Mouse (Mus musculus) monocyte, adult 2 months (primary cell): Measurements from ENCODE around the gene Hdac9.

Experiments used
- DNase-seq, 2 experiments: peaks; one replicate each; pipeline ENCODE4 v3.0.0; 2022; ENCODE audit warnings: low spot score in 2 of 2, low read depth in 1 of 2

The Hdac9 gene

DNA sequence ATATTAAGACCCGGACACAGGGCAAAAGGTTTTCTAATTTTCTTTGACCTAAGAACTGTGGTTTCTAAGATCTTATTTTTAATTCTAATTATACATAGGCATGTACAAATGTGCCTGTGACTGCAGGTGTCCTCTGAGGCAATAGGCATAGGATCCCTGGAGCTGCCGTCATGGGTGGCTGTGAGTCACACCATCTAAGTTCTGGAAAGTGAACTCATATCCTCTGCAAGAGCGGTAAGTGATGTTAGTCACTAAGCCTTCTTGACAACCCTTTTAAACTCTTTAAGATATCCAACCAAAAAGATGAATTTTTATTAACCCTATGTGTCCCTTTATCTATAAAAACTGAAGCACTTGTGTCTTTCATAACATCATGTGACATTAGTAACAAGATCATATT is 304.4 kb downstream of the Hdac9 start:
- DNase-seq: no peak

DNA sequence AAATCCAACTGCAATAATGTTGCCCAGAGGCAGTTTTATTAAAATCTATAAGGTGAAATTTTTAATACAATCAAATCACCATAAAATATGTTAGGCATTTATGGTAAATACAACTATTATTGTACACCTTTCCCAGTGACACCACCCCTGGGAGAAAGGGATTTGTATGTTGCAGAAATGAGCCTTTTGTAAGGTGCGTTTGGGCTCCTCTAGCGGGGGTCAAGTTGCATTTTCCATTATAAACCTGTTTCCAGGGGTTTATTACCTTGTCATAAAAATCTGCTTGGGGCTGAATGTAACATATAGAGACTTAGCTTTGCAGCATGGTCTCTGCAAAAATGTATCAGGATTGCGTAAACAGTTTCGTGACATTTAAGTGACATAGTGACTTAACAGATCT is 312.4 kb downstream of the Hdac9 start:
- DNase-seq: no peak

DNA sequence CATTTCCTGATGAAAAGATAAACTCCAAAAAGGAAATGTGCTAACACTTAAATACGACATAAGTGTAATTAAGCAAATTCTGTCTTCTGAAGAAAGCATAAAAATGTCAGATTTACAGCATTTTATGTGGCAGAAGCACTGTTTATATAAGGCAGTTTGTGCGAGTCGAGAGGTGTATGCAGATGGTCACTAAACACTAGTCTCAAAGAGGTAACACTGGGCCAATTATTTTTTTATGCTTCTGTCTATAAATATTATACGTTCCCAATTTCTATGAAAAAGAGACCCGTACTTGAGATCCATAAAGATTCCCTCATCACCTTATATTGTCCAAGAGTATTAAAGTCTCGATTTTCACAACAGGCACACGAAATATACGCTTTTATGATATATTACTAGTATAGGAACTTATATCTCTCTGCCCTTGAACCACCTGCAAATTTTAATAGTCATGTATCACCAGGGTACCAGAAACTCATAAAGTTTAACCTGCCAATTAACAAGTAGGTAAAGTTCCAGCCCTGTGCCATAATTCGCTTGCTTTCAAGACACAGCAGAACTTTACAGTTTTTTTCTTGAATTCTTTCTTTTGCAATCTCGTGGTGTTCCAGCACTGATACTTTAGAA is 322.6 kb downstream of the Hdac9 start:
- DNase-seq: no peak

GRCm38 (mm10) chr12:34587171-34587570 is 329.7 kb downstream of the Hdac9 start:
- no peak for DNase-seq

DNA sequence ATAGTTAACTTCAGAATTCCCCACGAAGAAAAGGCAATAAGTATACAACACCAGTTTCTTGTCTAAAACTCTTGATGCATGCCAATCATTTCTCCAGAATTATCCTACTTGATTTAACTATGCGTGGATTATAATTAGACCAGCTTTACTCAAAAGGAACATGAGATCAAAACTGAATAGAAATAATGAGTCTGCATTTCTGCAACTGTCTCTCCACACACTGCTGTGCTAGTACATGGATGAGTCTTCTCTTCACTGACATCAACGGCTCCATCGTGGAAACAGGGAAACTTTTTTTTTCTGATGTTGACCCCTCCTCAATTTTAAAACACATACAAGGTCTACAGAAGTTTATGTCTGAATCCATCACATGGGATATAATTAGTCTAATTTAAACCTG is 334.4 kb downstream of the Hdac9 start:
- DNase-seq: no peak

DNA sequence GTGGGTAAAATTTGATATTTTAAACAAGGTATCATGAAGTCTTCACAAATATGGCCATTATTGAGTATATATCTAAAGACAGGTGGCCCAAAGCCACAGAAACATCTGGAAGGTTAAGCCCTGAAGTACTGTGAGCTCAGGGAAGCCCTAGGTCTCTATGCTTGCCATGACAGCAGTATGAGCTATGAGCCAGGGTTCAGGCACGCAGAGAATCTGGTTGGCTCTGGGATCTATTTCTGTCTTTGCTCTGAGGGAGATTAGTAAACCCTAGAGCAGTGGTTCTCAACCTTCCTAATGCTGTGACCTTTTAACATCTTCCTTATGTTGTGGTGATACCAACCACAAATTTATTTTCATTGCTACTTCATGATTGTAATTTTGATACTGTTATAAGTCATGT is 337.7 kb downstream of the Hdac9 start:
- DNase-seq: no peak

GRCm38 (mm10) chr12:34571069-34571468 is 345.8 kb downstream of the Hdac9 start:
- no peak for DNase-seq

DNA sequence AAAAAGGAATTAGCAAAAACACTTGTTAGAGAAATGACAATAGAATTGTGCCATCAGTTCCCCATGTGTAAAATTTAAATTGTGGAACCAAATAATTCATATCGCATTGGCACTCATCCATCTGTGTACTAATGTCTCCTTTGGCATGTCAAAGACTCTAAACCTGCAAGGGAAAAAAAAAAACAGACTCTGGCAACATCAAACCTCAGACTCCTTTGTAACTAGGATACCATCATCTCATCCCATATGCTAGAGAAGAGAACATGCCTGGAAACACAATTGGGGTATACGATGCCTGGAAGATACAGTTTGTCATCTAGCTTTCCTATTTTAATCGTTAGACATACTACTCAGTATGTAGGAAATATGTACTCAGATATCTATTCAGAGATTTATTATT is 347.4 kb downstream of the Hdac9 start:
- DNase-seq: no peak

DNA sequence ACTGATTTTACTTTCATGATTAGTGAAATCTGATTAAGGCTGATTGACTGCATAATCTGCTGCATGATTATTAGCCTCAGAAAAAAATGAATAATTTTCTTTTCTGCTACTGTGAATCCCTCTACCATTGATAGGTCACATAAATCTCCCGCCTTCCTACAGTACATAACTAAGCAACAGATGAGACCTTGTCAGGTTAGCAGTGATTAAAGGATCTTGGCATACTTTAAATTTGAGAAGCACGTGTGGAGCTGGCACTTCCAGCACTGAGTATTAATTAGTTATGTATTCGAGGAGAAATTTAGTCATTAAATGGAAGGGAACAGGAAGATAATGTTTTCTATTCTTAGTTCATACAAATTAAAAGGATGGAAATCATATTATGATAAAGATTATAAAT is 347.8 kb downstream of the Hdac9 start:
- no peak for DNase-seq

- DNase-seq: no peak
These were observed 354.6 kb downstream of the Hdac9 start for GRCm38 (mm10) chr12:34562331-34562730.

- no peak for DNase-seq
These were observed 357.9 kb downstream of the Hdac9 start for GRCm38 (mm10) chr12:34559001-34559400.

DNA sequence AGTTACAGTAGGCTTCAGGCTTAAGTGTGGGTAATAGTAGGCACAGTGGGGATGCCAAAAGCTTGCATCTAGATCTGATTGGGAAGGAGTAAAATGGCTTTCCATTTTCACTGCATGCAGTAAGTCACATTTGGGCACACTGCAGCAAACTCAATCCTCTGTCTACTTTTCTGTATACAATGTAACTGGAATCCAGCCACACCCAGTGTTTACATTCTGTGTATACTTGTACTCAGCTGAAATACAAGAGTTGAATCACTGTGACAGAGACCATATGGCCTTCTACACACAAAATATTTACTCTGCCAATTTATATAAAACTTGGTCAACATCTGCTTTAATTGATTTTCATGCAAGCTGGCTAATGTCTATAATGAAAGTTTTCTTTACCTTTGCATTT is 362.1 kb downstream of the Hdac9 start:
- DNase-seq: no peak

GRCm38 (mm10) chr12:34550268-34550667 is 366.6 kb downstream of the Hdac9 start:
- no peak for DNase-seq

DNA sequence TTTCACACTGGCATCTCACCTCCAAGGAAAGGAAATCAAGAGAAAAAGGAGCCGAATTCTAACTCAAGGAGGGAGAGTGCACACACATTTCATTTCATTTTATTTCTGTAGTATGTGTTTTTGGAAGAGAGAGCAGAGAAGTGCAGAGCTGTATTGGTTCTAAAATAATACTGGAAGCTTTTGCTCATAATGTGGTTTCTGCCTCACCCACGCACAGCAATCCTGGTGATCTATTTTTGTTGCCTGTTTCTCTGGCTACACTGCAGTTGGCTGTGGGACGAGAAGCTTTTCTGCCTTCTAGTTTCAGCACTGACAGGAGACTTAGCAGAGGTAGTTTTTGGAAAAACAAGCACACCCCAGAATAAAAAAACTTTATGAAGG is 387.7 kb downstream of the Hdac9 start:
- DNase-seq: no peak

DNA sequence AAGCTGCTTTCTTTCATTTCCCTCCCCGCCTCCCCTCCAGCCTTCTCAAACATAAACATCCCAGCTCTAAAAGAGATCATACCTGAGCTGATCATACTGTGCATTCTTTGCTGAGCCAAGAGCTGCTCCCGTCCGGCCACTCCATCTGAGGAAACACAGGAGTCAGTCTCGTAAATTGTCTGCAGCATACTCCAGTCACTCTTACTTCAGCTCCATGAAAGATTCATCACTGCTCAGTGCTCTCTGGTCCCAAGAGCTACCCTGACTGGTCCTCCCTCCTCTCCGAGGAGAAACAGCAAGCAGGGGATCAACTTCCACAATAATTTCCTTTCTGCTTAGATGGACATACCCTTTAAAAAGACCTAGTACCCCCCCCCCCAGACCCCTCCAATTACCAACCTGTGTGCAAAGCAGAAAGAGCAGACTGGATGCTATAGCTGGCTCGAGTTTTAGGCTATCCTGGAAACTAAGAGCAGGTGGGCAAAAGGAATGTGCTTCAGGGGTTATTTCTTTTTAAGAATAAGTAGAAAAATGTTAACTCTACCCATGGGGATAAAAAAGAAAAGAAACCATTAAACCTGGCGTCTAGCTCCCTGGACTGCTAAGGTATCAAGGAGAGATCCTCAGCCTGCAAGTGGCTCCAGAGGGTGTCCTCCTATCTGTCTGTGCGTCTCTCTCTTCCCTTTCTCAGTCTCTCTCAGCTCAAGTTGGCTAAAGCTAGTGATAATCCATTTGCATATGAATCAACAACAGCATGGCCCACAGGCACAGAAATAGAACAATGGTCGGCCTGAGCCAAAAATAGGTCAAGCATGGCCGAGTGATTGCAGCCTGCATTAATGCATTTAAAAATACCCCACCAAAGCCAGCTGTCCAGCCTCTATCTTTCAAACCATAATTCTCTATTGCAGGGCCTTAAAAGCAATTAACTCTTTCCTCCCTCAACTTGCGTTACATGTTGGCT is 388.4 kb downstream of the Hdac9 start:
- no peak for DNase-seq

DNA sequence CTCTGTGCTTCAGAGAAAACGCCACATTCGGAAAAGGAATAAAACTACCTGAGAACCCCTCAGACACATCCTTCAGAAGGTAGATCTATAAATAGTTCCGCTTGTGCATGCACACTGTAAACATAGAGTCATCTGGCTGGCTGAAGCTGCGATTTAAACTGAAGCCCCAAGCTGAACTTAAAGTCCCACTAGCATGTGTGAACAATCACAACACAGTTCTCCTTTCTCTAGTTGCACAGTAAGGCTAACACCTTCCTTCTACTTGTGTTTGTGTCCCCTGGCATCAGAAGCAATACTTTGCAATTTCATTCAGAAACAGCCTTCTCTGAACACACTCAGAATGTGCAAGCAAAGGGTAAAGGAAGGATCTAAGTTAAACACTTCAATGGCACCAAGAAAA is 389.1 kb downstream of the Hdac9 start:
- no peak for DNase-seq

DNA sequence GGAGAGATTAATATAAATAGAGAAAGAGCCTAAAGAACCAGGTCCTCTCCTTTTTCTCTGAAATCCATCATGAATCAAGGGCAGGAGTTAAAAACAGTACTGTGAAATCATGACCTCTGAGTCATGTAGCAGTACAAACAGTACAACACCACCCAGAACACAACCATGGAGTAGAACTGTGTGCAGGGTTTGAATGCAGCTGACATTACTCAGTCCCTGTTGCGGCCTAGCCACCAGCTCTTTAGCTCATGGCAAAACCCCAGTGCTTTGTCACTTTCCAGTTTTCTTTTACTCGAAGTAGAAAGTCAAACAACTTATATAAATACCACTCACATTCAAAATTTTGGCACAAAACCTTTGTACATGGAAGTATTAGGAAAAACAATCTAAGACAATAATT is 395.4 kb downstream of the Hdac9 start:
- no peak for DNase-seq

- DNase-seq: no peak
These were observed 399.9 kb downstream of the Hdac9 start for GRCm38 (mm10) chr12:34516769-34517562.

GRCm38 (mm10) chr12:34506345-34506744 is 410.6 kb downstream of the Hdac9 start:
- DNase-seq: no peak

GRCm38 (mm10) chr12:34498751-34499626 is 417.9 kb downstream of the Hdac9 start:
- no peak for DNase-seq

- no peak for DNase-seq
These were observed 418.6 kb downstream of the Hdac9 start for GRCm38 (mm10) chr12:34498331-34498730.
